Mouse (Mus musculus): ENCODE results near the gene Olfr844. TPM values are rescaled to one million over a fixed set of nuclear protein-coding genes. Genes with fewer than 3 reads are reported as not detected.

The Olfr844 gene
- polyA plus RNA-seq (2014; fragmentation: Nextera tagmentation; extraction: Ambion mirVana): not detected in 2 replicates

DNA sequence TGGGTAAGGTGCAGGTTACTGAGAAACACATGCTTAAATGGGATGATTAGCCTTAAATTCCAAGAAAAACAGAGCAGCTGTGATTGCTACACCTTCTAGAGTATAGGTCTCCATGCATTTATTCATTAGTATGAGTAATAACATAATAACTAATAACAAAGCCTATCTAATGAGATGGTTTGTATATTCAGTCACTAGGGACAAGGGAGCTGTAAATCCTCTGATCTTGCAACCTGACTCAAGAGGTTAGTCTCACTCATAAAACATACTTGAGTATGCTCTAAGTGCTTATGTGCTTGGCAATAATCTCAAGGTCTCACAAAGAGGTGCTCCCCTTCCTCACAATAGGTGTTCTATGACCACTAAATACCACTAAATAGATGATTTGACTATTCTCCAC lies at the start of gene Olfr844:
Gene Olfr844 (plus strand): TSS at position 301 of the 400 bp plus-strand sequence.
- H3K4me2 ChIP-seq (ENCODE audit: low read length): no peak within 1 kb of the TSS
- H3K36me3 ChIP-seq (ENCODE audit: control insufficient read depth, insufficient read depth, low read length): no peaks in the 10 kb centered on the region
- no peaks in the 10 kb centered on the region for H3K9me3 ChIP-seq (ENCODE audit: control insufficient read depth, low read length)
- H3K27ac ChIP-seq (replicated peaks in 1 of 2; ENCODE audit: control insufficient read depth in 1 of 2, insufficient read depth in 1 of 2, low read depth in 2 of 2, low read length in 2 of 2): no peak within 1 kb of the TSS
- no peaks in the 10 kb centered on the region for H3K4me1 ChIP-seq (ENCODE audit: control insufficient read depth in 2 of 2, insufficient read depth in 2 of 2, low read length in 2 of 2)
- H3K9ac ChIP-seq (ENCODE audit: low read length): no peak within 1 kb of the TSS
- no peaks in the 10 kb centered on the region for H3K27me3 ChIP-seq (ENCODE audit: control insufficient read depth, insufficient read depth, low read length)
- no peak within 1 kb of the TSS for H3K4me3 ChIP-seq (ENCODE audit: control insufficient read depth in 1 of 2, insufficient read depth in 1 of 2, low read depth in 1 of 2, low read length in 2 of 2)
- ATAC-seq (ENCODE audit: insufficient number of reproducible peaks, insufficient read depth, low FRiP score, low read depth): no peak

DNA sequence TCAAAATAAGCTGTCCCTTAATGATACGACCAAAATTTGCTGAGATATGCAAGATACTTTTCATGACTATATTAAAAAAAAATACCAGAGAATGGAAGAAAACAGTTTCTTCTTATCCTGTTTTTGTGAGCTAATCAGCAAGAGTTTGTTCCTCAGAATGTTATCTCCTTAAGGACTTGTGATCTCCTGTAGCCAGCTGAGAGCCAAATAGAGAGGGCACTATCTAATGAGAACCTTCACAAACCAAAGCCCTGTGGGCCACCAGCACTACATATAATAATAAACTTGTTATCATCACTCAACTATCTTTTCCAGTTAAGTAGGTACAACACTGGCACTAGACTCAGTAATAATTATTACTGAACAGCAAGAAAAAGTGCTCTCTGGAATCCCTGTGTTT lies 20.0 kb downstream of the Olfr844 start, which contains the start of gene Olfr845:
Gene Olfr845 (plus strand): TSS at position 301 of the 400 bp plus-strand sequence.
- H3K9ac ChIP-seq (ENCODE audit: low read length): no peak within 1 kb of the TSS
- no peaks in the 10 kb centered on the region for H3K27me3 ChIP-seq (ENCODE audit: control insufficient read depth, insufficient read depth, low read length)
- 51% methylated on average over 1 of the region's 1 CpGs for WGBS
- H3K4me2 ChIP-seq (ENCODE audit: low read length): no peak within 1 kb of the TSS
- H3K36me3 ChIP-seq (ENCODE audit: control insufficient read depth, insufficient read depth, low read length): no peaks in the 10 kb centered on the region
- H3K4me1 ChIP-seq (ENCODE audit: control insufficient read depth in 2 of 2, insufficient read depth in 2 of 2, low read length in 2 of 2): no peaks in the 10 kb centered on the region
- 0 out of 2 replicates have a peak, but pooled peaks cover 4% of the 10 kb centered on the region for H3K9me3 ChIP-seq (ENCODE audit: control insufficient read depth, low read length)
- no peak within 1 kb of the TSS for H3K4me3 ChIP-seq (ENCODE audit: control insufficient read depth in 1 of 2, insufficient read depth in 1 of 2, low read depth in 1 of 2, low read length in 2 of 2)
- ATAC-seq (ENCODE audit: insufficient number of reproducible peaks, insufficient read depth, low FRiP score, low read depth): no peak
- H3K27ac ChIP-seq (replicated peaks in 1 of 2; ENCODE audit: control insufficient read depth in 1 of 2, insufficient read depth in 1 of 2, low read depth in 2 of 2, low read length in 2 of 2): no peak within 1 kb of the TSS

DNA sequence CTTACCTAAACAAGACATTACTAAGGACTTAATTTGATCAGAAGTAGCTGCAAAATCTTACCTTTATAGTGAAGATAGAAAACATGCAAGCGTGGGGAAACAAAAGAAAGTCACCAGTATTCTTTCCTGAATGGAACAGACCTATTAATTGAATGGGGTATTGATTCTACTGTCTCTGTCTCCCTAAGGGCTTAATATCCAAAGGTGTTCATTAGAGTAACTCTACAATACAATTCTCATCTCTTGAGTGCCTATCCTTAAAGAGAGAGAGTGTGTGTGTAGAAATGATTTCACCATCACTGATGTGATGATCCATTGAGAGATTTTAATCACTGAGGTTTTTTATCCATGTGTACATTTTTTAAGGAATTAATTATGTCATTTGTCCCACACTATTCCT lies 47.8 kb downstream of the Olfr844 start, which contains the start of gene Olfr846:
Gene Olfr846 (minus strand): TSS at position 101 of the 400 bp plus-strand sequence.
- no peaks in the 10 kb centered on the region for H3K36me3 ChIP-seq (ENCODE audit: control insufficient read depth, insufficient read depth, low read length)
- H3K4me3 ChIP-seq (ENCODE audit: control insufficient read depth in 1 of 2, insufficient read depth in 1 of 2, low read depth in 1 of 2, low read length in 2 of 2): no peak within 1 kb of the TSS
- no peak within 1 kb of the TSS for H3K27ac ChIP-seq (replicated peaks in 1 of 2; ENCODE audit: control insufficient read depth in 1 of 2, insufficient read depth in 1 of 2, low read depth in 2 of 2, low read length in 2 of 2)
- no peak within 1 kb of the TSS for H3K9ac ChIP-seq (ENCODE audit: low read length)
- ATAC-seq (ENCODE audit: insufficient number of reproducible peaks, insufficient read depth, low FRiP score, low read depth): no peak
- H3K4me2 ChIP-seq (ENCODE audit: low read length): no peak within 1 kb of the TSS
- no peaks in the 10 kb centered on the region for H3K9me3 ChIP-seq (ENCODE audit: control insufficient read depth, low read length)
- H3K27me3 ChIP-seq (ENCODE audit: control insufficient read depth, insufficient read depth, low read length): no peaks in the 10 kb centered on the region
- WGBS: 31% methylated on average over 1 of the region's 1 CpGs
- no peaks in the 10 kb centered on the region for H3K4me1 ChIP-seq (ENCODE audit: control insufficient read depth in 2 of 2, insufficient read depth in 2 of 2, low read length in 2 of 2)

Other genes with a start within 250 kb of the Olfr844 start
- gene Olfr836, start 196.0 kb upstream of the Olfr844 start, polyA plus RNA-seq (2014; fragmentation: Nextera tagmentation; extraction: Ambion mirVana): not detected in 2 replicates
- gene Olfr837, start 180.0 kb upstream of the Olfr844 start, polyA plus RNA-seq (2014; fragmentation: Nextera tagmentation; extraction: Ambion mirVana): not detected in 2 replicates
- not detected in 2 replicates for gene Olfr839-ps1, start 139.0 kb upstream of the Olfr844 start, polyA plus RNA-seq (2014; fragmentation: Nextera tagmentation; extraction: Ambion mirVana)
- not detected in 2 replicates for gene Olfr843, start 64.4 kb upstream of the Olfr844 start, polyA plus RNA-seq (2014; fragmentation: Nextera tagmentation; extraction: Ambion mirVana)
- not detected in 2 replicates for gene Olfr845, start 20.1 kb downstream of the Olfr844 start, polyA plus RNA-seq (2014; fragmentation: Nextera tagmentation; extraction: Ambion mirVana)
- gene Olfr846, start 47.7 kb downstream of the Olfr844 start, polyA plus RNA-seq (2014; fragmentation: Nextera tagmentation; extraction: Ambion mirVana): not detected in 2 replicates
- not detected in 2 replicates for gene Olfr847, start 62.3 kb downstream of the Olfr844 start, polyA plus RNA-seq (2014; fragmentation: Nextera tagmentation; extraction: Ambion mirVana)
- gene Olfr849, start 123.9 kb downstream of the Olfr844 start, polyA plus RNA-seq (2014; fragmentation: Nextera tagmentation; extraction: Ambion mirVana): not detected in 2 replicates
- gene Olfr850, start 161.9 kb downstream of the Olfr844 start, polyA plus RNA-seq (2014; fragmentation: Nextera tagmentation; extraction: Ambion mirVana): not detected in 2 replicates
- gene Olfr851, start 176.9 kb downstream of the Olfr844 start, polyA plus RNA-seq (2014; fragmentation: Nextera tagmentation; extraction: Ambion mirVana): not detected in 2 replicates
- not detected in 2 replicates for gene Olfr853, start 224.7 kb downstream of the Olfr844 start, polyA plus RNA-seq (2014; fragmentation: Nextera tagmentation; extraction: Ambion mirVana)